21 mouse cellular contexts compared by ENCODE assay signal in the genomic region with DNA sequence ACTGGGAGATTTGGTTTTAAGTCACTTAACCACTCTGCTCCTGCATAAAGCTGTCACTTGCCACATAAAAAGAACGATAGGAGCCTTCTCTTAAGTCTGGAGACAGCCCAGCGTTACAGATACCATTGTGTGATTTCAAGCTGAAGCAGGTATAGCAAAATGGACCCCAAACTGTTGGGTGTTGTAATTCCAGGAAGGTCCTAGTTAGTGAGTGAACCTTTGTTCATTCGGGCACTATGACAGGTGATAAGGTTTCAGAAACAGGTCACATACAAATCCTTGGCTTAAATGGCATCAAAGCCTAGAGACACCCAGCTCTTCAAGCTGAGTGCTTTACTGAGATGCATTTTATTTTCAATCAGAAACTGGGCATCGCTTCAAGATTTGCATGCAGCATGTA. TPM values are rescaled to one million over a fixed set of nuclear protein-coding genes. Genes with fewer than 3 reads are reported as not detected.
DNase-seq lines count a peak whose midpoint lies in the region; ATAC-seq and TF ChIP-seq lines count a peak whose summit lies in the region.
"Had no signal": no experiment of that assay in that cellular context is flagged by ENCODE, and none has a peak within 500 bp of the region (broad histone marks: within the 10 kb centered on the region; RNA-seq: fewer than 3 reads in every experiment).

No protein-coding gene starts in this region.

- peaks cover 39% of the 10 kb centered on the region for H3K4me1 ChIP-seq in heart, adult 2 months (ENCODE audit: control insufficient read depth, insufficient read depth, low read length)
- H3K4me1 ChIP-seq in heart, embryonic 15.5 days (replicated peaks), result peaks cover 82% of the 10 kb centered on the region
- H3K4me1 ChIP-seq in liver, postnatal 0 days (ENCODE audit: insufficient read depth), result peaks cover 54% of the 10 kb centered on the region
- H3K4me1 ChIP-seq in liver, embryonic 12.5 days, result peaks cover 21% of the 10 kb centered on the region
- H3K4me1 ChIP-seq: hindbrain, embryonic 12.5 days had no signal

- no peak for TF ChIP-seq POLR2A in heart, adult 2 months (IDR thresholded peaks at IDR 0.05; ENCODE audit: insufficient read depth, low read depth, low read length)

- no peak overlapping the region for H3K4me3 ChIP-seq in heart, adult 2 months
- H3K4me3 ChIP-seq in heart, embryonic 15.5 days, result no peak overlapping the region
- H3K4me3 ChIP-seq in liver, postnatal 0 days (ENCODE audit: low read depth, low read length), result no peak overlapping the region
- H3K4me3 ChIP-seq in liver, embryonic 12.5 days, result no peak overlapping the region
- H3K4me3 ChIP-seq: embryonic facial prominence, embryonic 15.5 days; erythroblast, embryonic 14.5 days; forebrain, embryonic 10.5 days; hindbrain, embryonic 12.5 days had no signal

- no peaks in the 10 kb centered on the region for H3K9me3 ChIP-seq in heart, embryonic 15.5 days (replicated peaks)
- H3K9me3 ChIP-seq in liver, postnatal 0 days (ENCODE audit: low read length), result no peaks in the 10 kb centered on the region
- H3K9me3 ChIP-seq in liver, embryonic 12.5 days (replicated peaks), result no peaks in the 10 kb centered on the region
- H3K9me3 ChIP-seq: embryonic facial prominence, embryonic 15.5 days; forebrain, embryonic 10.5 days; hindbrain, embryonic 12.5 days had no signal

- ATAC-seq in heart, embryonic 15.5 days (replicated peaks; ENCODE audit: insufficient number of reproducible peaks, insufficient read depth, low FRiP score, low read depth), result no peak
- no peak for ATAC-seq in liver, postnatal 0 days
- ATAC-seq in liver, embryonic 12.5 days, result no peak
- ATAC-seq: forebrain, embryonic 14.5 days; hindbrain, embryonic 16.5 days; inflammation-experienced regulatory T-cells, adult 6 months; intestine, postnatal 0 days had no signal

- H3K79me2 ChIP-seq in heart, adult 2 months (replicated peaks; ENCODE audit: control insufficient read depth, insufficient read depth, low read length), result peaks cover 8% of the 10 kb centered on the region

- no peak overlapping the region; the same call in 1 of the 2 replicates for H3K27ac ChIP-seq in heart, adult 2 months
- peak overlapping the region; percentile 65 for H3K27ac ChIP-seq in heart, embryonic 15.5 days
- peak overlapping the region; percentile 46; the same call in 1 of the 2 replicates for H3K27ac ChIP-seq in liver, postnatal 0 days (ENCODE audit: low read depth)
- no peak overlapping the region for H3K27ac ChIP-seq in liver, embryonic 12.5 days
- H3K27ac ChIP-seq: embryonic facial prominence, embryonic 15.5 days; forebrain, embryonic 10.5 days; hindbrain, embryonic 12.5 days had no signal

- no peak overlapping the region for H3K4me2 ChIP-seq in heart, embryonic 15.5 days
- H3K4me2 ChIP-seq in liver, postnatal 0 days (ENCODE audit: low read depth, low read length), result no peak overlapping the region
- no peak overlapping the region for H3K4me2 ChIP-seq in liver, embryonic 12.5 days
- H3K4me2 ChIP-seq: embryonic facial prominence, embryonic 15.5 days; hindbrain, embryonic 12.5 days had no signal

- H3K27me3 ChIP-seq in heart, adult 2 months (ENCODE audit: control insufficient read depth, insufficient read depth, low read length), result no peaks in the 10 kb centered on the region
- no peaks in the 10 kb centered on the region for H3K27me3 ChIP-seq in heart, embryonic 15.5 days
- H3K27me3 ChIP-seq in liver, postnatal 0 days (ENCODE audit: insufficient read depth, low read length), result no peaks in the 10 kb centered on the region
- H3K27me3 ChIP-seq in liver, embryonic 12.5 days (replicated peaks), result no peaks in the 10 kb centered on the region
- H3K27me3 ChIP-seq: embryonic facial prominence, embryonic 15.5 days; hindbrain, embryonic 12.5 days had no signal

- no peak for TF ChIP-seq EP300 in heart, adult 2 months (IDR thresholded peaks at IDR 0.05; ENCODE audit: insufficient read depth, low read depth, low read length)
- TF ChIP-seq EP300 in liver, postnatal 0 days (IDR thresholded peaks at IDR 0.05; ENCODE audit: low read depth), result no peak

- intact Hi-C loops in heart, adult 2 months (cut with DNase I), result no loop called here

- no peak overlapping the region for H3K9ac ChIP-seq in heart, adult 2 months (ENCODE audit: low read depth, low read length)
- no peak overlapping the region for H3K9ac ChIP-seq in heart, embryonic 15.5 days
- no peak overlapping the region for H3K9ac ChIP-seq in liver, postnatal 0 days (replicated peaks)
- no peak overlapping the region for H3K9ac ChIP-seq in liver, embryonic 12.5 days
- H3K9ac ChIP-seq: embryonic facial prominence, embryonic 15.5 days; hindbrain, embryonic 12.5 days had no signal

- no peak for TF ChIP-seq CTCF in heart, adult 2 months (IDR thresholded peaks at IDR 0.05)
- TF ChIP-seq CTCF in liver, postnatal 0 days (IDR thresholded peaks at IDR 0.05; ENCODE audit: low read depth), result no peak

- 57% methylated on average over 4 of the region's 4 CpGs for WGBS in heart, adult 2 months
- 60% methylated on average over 4 of the region's 4 CpGs for WGBS in heart, embryonic 15.5 days
- WGBS in liver, postnatal 0 days (ENCODE audit: insufficient replicate concordance), result 75% methylated on average over 4 of the region's 4 CpGs
- WGBS in liver, embryonic 12.5 days (ENCODE audit: insufficient replicate concordance), result 71% methylated on average over 4 of the region's 4 CpGs

- DNase-seq in heart, adult 11 months, result peak; percentile 87
- no peak for DNase-seq in heart, adult 2 months
- DNase-seq in heart, adult 18-20 months, result no peak
- DNase-seq in liver, postnatal 0 days, result no peak
- DNase-seq: adrenal gland, adult 8-10 months; cerebellum, adult 11 months; cerebellum, adult 8-10 months; cerebellum, postnatal 14 days; embryo, embryonic 11 days; gastrocnemius, postnatal 10 days; kidney, adult 8-10 months had no signal

- H3K36me3 ChIP-seq in heart, adult 2 months (ENCODE audit: control insufficient read depth, insufficient read depth, low read length), result peaks cover 7% of the 10 kb centered on the region
- no peaks in the 10 kb centered on the region for H3K36me3 ChIP-seq in heart, embryonic 15.5 days
- no peaks in the 10 kb centered on the region for H3K36me3 ChIP-seq in liver, postnatal 0 days (replicated peaks; ENCODE audit: insufficient read depth, low read length)
- H3K36me3 ChIP-seq in liver, embryonic 12.5 days, result no peaks in the 10 kb centered on the region
- H3K36me3 ChIP-seq: embryonic facial prominence, embryonic 15.5 days; forebrain, embryonic 10.5 days; hindbrain, embryonic 12.5 days had no signal

RNA-seq across cellular contexts. Expression of gene Rassf8, which starts 16.5 kb away (rescaled TPM):
- total RNA-seq in heart, adult 2 months (2021), result 10 to 100 TPM; 56.9 to 58.2 TPM
- 18.1 and 36.4 TPM in 2 replicates for polyA plus RNA-seq in heart, adult 2 months (2012; rRNA removed)
- 10.5 and 12.0 TPM in 2 replicates for polyA plus RNA-seq in heart, embryonic 15.5 days (2015; fragmentation: Nextera tagmentation; extraction: Ambion mirVana)
- 10 to 100 TPM; 48.4 to 55.5 TPM for total RNA-seq in heart, adult 18-20 months (2021)
- polyA plus RNA-seq in liver, postnatal 0 days (2015; fragmentation: Nextera tagmentation; extraction: Ambion mirVana), result 4.6 and 4.9 TPM in 2 replicates
- polyA plus RNA-seq in liver, embryonic 12.5 days (2016; fragmentation: Nextera tagmentation; extraction: Ambion mirVana), result 0.94 and 1.2 TPM in 2 replicates
- polyA plus RNA-seq: erythroblast, embryonic 14.5 days had no signal

Comparison
In these comparisons a context has a peak if more than half of its experiments do, and no peak if none do; other contexts are left out.
1. H3K27ac ChIP-seq: peak in heart, embryonic 15.5 days (single experiment) and liver, postnatal 0 days (single experiment); none in heart, adult 2 months (single experiment) and liver, embryonic 12.5 days (single experiment).